Comparison of ENCODE assay signal across 17 mouse cellular contexts in the genomic region with DNA sequence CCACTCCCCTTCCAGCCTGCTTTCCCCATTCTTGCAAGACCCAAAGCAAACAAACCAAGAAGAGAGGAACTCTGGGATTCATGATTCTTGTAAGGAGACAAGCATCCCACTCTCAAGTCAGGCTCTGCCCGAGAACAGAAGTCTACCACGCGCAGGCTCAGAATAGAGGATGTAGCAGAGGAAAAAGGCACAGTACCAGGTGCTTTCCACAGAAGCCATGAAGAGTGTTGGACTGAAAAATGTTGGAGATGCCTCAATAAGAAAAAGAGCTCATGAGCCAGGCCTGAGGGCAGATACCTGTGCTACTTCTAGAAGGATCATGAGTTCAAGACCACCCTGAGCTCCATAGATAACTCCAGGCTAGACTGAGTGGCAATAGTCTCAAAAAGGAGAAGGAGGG. TPM values are rescaled to one million over a fixed set of nuclear protein-coding genes. Genes with fewer than 3 reads are reported as not detected.
"Had no signal": no experiment of that assay in that cellular context is flagged by ENCODE, and none has a peak within 500 bp of the region (broad histone marks: within the 10 kb centered on the region; RNA-seq: fewer than 3 reads in every experiment).

No protein-coding gene starts in this region.

RNA-seq across cellular contexts. Expression of a gene that starts 39.7 kb away (rescaled TPM):
- polyA plus RNA-seq: liver, embryonic 16.5 days; lung, embryonic 15.5 days; lung, postnatal 0 days; macrophage; midbrain, embryonic 11.5 days; midbrain, embryonic 13.5 days; midbrain, embryonic 16.5 days; myocyte; neural tube, embryonic 11.5 days; neural tube, embryonic 13.5 days; neural tube, embryonic 15.5 days; small intestine, adult 2 months; stomach, embryonic 14.5 days; stomach, embryonic 16.5 days; testis, adult 2 months; urinary bladder, adult 2 months had no signal

RNA-seq across cellular contexts. Expression of a gene that starts 57.7 kb away (rescaled TPM):
- polyA plus RNA-seq: liver, embryonic 16.5 days; lung, embryonic 15.5 days; lung, postnatal 0 days; macrophage; midbrain, embryonic 11.5 days; midbrain, embryonic 13.5 days; midbrain, embryonic 16.5 days; myocyte; neural tube, embryonic 11.5 days; neural tube, embryonic 13.5 days; neural tube, embryonic 15.5 days; small intestine, adult 2 months; stomach, embryonic 14.5 days; stomach, embryonic 16.5 days; testis, adult 2 months; thymus, adult 2 months; urinary bladder, adult 2 months had no signal
